Mouse (Mus musculus): ENCODE results near the gene Adtrp.

DNA sequence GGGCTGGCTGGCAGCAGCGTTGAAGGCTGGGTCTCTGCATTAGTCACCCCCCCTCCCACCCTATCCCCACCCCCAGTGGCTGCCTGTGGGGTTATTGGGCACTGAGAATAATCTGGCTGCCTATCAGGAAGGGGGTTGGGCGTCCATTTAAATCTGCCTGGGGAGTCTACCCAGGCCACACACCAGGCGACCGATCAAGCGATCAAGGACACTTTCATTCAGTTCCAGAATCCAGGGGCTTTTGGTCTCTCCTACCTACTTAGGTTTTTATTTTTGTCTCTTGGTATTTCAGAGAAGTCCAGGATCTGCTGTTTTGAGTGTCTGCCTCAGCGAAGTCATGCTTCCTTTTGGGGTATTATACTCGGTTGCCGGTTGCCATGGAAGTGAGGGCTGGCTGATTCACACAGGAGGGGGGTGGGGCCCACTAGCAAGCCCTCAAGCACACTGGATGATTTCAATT lies 46.3 kb downstream of the Adtrp start:
- TF ChIP-seq POLR2A (IDR thresholded peaks at IDR 0.05; ENCODE audit: extremely low read depth, insufficient read depth, low read length) (no peak), CTCF (IDR thresholded peaks at IDR 0.05; ENCODE audit: low read depth, low read length) (no peak)

Data from liver, adult 2 months (tissue).